Mouse (Mus musculus) heart, adult 2 months (tissue): Measurements from ENCODE around the gene Gm49321. TPM values are rescaled to one million over a fixed set of nuclear protein-coding genes. Genes with fewer than 3 reads are reported as not detected.

Experiments
- DNase-seq, 2 experiments: peaks; one replicate each; pipeline ENCODE4 v3.0.0; 2021
- H3K27ac ChIP-seq: fragments of 200-600 bp; 2 replicates; pipeline ENCODE4 v1.8.1; 2022
- H3K27me3 ChIP-seq: fragments of 200-500 bp; 2 replicates; pipeline ENCODE4 v1.6.1; 2012; ENCODE audit warnings: mild to moderate bottlenecking, low read length, inconsistent platforms, mixed read lengths; ENCODE audit not compliant: control insufficient read depth, insufficient read depth
- H3K36me3 ChIP-seq: fragments of 200-500 bp; 2 replicates; pipeline ENCODE4 v1.6.1; 2012; ENCODE audit warnings: low read length, inconsistent platforms; ENCODE audit not compliant: control insufficient read depth, insufficient read depth
- H3K4me1 ChIP-seq: fragments of 200-500 bp; 2 replicates; pipeline ENCODE4 v1.6.1; 2011; ENCODE audit warnings: low read length; ENCODE audit not compliant: control insufficient read depth, insufficient read depth
- H3K4me3 ChIP-seq: fragments of 200-600 bp; 2 replicates; pipeline ENCODE4 v1.8.1; 2022
- H3K79me2 ChIP-seq: fragments of 200-500 bp; replicated peaks from 2 replicates; pipeline ENCODE4 v1.6.1; 2012; ENCODE audit warnings: mild to moderate bottlenecking, inconsistent platforms, low read length, moderate library complexity, mixed read lengths; ENCODE audit not compliant: control insufficient read depth, insufficient read depth
- H3K9ac ChIP-seq: fragments of 200-500 bp; 2 replicates; pipeline ENCODE4 v1.6.1; 2012; ENCODE audit warnings: low read depth, mild to moderate bottlenecking, control low read depth, inconsistent platforms, low read length, mixed read lengths
- CTCF ChIP-seq: fragments of 200-600 bp; IDR thresholded peaks from 2 replicates; pipeline ENCODE4 v1.8.1; 2022; ENCODE audit warnings: antibody characterized with exemption, mild to moderate bottlenecking, moderate library complexity
- EP300 ChIP-seq: fragments of 200-500 bp; IDR thresholded peaks from 2 replicates; pipeline ENCODE4 v1.6.1; 2011; ENCODE audit warnings: low read depth, low read length, control low read depth; ENCODE audit not compliant: insufficient read depth
- POLR2A ChIP-seq: fragments of 200-500 bp; IDR thresholded peaks from 2 replicates; pipeline ENCODE4 v1.6.1; 2011; ENCODE audit warnings: mild to moderate bottlenecking, low read depth, low read length, control low read depth; ENCODE audit not compliant: insufficient read depth
- WGBS: fragments of 180-500 bp; shearing (Covaris S2); methylation state at CpG from one replicate; pipeline ENCODE4 v1.1.7; 2018; 5-methylcytosine and 5-hydroxymethylcytosine counted together
- intact Hi-C: fragments of 180-260 bp; cut with DNase I; formaldehyde crosslinking; loops from one replicate; pipeline ENCODE4 v1.15.1; 2025
- long read RNA-seq: library from polyadenylated mRNA; stranded (forward); transcript quantifications from one replicate; pipeline ENCODE4 v2.0.0, GENCODE M21; 2021
- polyA plus RNA-seq: library from polyadenylated mRNA; depleted of rRNA; stranded (reverse); fragments of >200 nt; gene quantifications from 2 replicates; pipeline ENCODE4 v1.2.3, GENCODE M21; 2012; rRNA removed
- total RNA-seq, 2 experiments: library from RNA; stranded (reverse); gene quantifications; 2 replicates each; pipeline ENCODE4 v1.2.3; 2021

Gm49321 gene
- 1 to 10 TPM; 6.9 to 7.2 TPM for total RNA-seq
- not detected in 2 replicates for polyA plus RNA-seq
- long read RNA-seq, result 0 reads

- DNase-seq, result no peak
- Histone ChIP-seq H3K79me2 (no peaks in the 10 kb centered on the region), H3K4me1 (no peaks in the 10 kb centered on the region; the same call in 1 of the 2 replicates), H3K27me3 (no peaks in the 10 kb centered on the region), H3K27ac (no peak within 1 kb of the TSS), H3K4me3 (no peak within 1 kb of the TSS), H3K36me3 (peaks cover 46% of the 10 kb centered on the region), H3K9ac (no peak within 1 kb of the TSS)
- WGBS, result 97% methylated on average over 1 of the region's 1 CpGs
- TF ChIP-seq EP300, result no peak
- no peak for TF ChIP-seq CTCF
- intact Hi-C loops, result no loop called here
These were observed at the start of gene Gm49321 for GRCm38 (mm10) chr12:73937353-73937752. TSS of gene Gm49321 (plus strand) at chr12:73937653.

GRCm38 (mm10) chr12:73888003-73888783 is 49.3 kb upstream of the Gm49321 start:
- H3K4me1 ChIP-seq, result peaks cover 2% of the 10 kb centered on the region; the same call in 1 of the 2 replicates
- no peaks in the 10 kb centered on the region for H3K36me3 ChIP-seq
- H3K27ac ChIP-seq, result no peak overlapping the region
- no peak overlapping the region for H3K4me3 ChIP-seq
- H3K27me3 ChIP-seq, result no peaks in the 10 kb centered on the region
- TF ChIP-seq CTCF, result no peak
- no peak for TF ChIP-seq POLR2A
- no peak for TF ChIP-seq EP300
- 86% methylated on average over 8 of the region's 8 CpGs for WGBS
- no peaks in the 10 kb centered on the region for H3K79me2 ChIP-seq
- DNase-seq, result no peak
- H3K9ac ChIP-seq, result no peak overlapping the region
- intact Hi-C loops, result no loop called here

GRCm38 (mm10) chr12:73889571-73889970 is 47.9 kb upstream of the Gm49321 start:
- WGBS, result 41% methylated on average over 1 of the region's 1 CpGs
- Histone ChIP-seq H3K79me2 (no peaks in the 10 kb centered on the region), H3K4me1 (peaks cover 2% of the 10 kb centered on the region; the same call in 1 of the 2 replicates), H3K4me3 (no peak overlapping the region), H3K27ac (no peak overlapping the region), H3K36me3 (no peaks in the 10 kb centered on the region), H3K9ac (no peak overlapping the region), H3K27me3 (no peaks in the 10 kb centered on the region)
- DNase-seq, result no peak
- intact Hi-C loops, result no loop called here
- no peak for TF ChIP-seq EP300
- no peak for TF ChIP-seq POLR2A

- Histone ChIP-seq H3K27ac (no peak overlapping the region), H3K4me3 (no peak overlapping the region), H3K79me2 (no peaks in the 10 kb centered on the region), H3K27me3 (no peaks in the 10 kb centered on the region), H3K36me3 (no peaks in the 10 kb centered on the region), H3K4me1 (peaks cover 2% of the 10 kb centered on the region; the same call in 1 of the 2 replicates), H3K9ac (no peak overlapping the region)
- intact Hi-C loops, result no loop called here
- 45% methylated on average over 3 of the region's 3 CpGs for WGBS
- no peak for TF ChIP-seq POLR2A
- DNase-seq, result no peak
These were observed 47.4 kb upstream of the Gm49321 start for GRCm38 (mm10) chr12:73890086-73890485.

GRCm38 (mm10) chr12:73892616-73893015 is 44.8 kb upstream of the Gm49321 start:
- no peaks in the 10 kb centered on the region for H3K79me2 ChIP-seq
- H3K9ac ChIP-seq, result no peak overlapping the region
- H3K4me1 ChIP-seq, result peaks cover 2% of the 10 kb centered on the region; the same call in 1 of the 2 replicates
- no peaks in the 10 kb centered on the region for H3K27me3 ChIP-seq
- no peak overlapping the region for H3K27ac ChIP-seq
- intact Hi-C loops, result no loop called here
- no peak overlapping the region for H3K4me3 ChIP-seq
- no peak for TF ChIP-seq EP300
- no peak for TF ChIP-seq CTCF
- TF ChIP-seq POLR2A, result no peak
- H3K36me3 ChIP-seq, result no peaks in the 10 kb centered on the region
- no peak for DNase-seq
- 75% methylated on average over 3 of the region's 3 CpGs for WGBS

GRCm38 (mm10) chr12:73894838-73895237 is 42.6 kb upstream of the Gm49321 start:
- WGBS, result 75% methylated on average over 6 of the region's 6 CpGs
- no peak overlapping the region for H3K9ac ChIP-seq
- no peak for DNase-seq

More at GRCm38 (mm10) chr12:73894838-73895237, 42.6 kb upstream of the Gm49321 start:
- no peak for TF ChIP-seq POLR2A
- no peak for TF ChIP-seq EP300
- TF ChIP-seq CTCF, result no peak
- Histone ChIP-seq H3K27me3 (no peaks in the 10 kb centered on the region), H3K4me1 (peaks cover 2% of the 10 kb centered on the region; the same call in 1 of the 2 replicates), H3K36me3 (no peaks in the 10 kb centered on the region), H3K4me3 (no peak overlapping the region), H3K27ac (no peak overlapping the region), H3K79me2 (no peaks in the 10 kb centered on the region)
- intact Hi-C loops, result no loop called here
